Mouse (Mus musculus): ENCODE data around the gene Rftn2. TPM values are rescaled to one million over a fixed set of nuclear protein-coding genes. Genes with fewer than 3 reads are reported as not detected.

The Rftn2 gene
- polyA plus RNA-seq, 1 experiment from 2014 or later = 13.8 TPM

DNA sequence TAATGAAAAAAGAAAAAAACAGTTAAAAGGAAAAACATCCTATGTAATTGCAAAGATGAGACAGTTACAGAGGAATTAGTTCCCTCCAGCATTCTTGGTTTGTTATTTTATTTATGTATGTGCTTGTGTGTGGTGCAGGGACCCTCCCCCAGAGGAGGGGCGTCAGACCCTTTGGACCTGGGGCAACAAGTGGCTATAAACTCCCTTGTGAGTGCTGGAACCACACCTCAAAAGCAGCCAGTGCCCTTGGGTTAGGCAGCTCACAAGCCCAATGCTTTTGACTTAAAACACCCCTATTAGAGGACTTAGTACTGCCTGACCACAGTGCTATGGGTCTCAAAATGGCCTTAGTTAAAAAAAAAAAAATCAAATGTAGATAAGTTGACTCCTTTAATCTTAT lies 794 bp upstream of the Rftn2 start:
- no peak overlapping the region for H3K9ac ChIP-seq
- no peaks in the 10 kb centered on the region for H3K27me3 ChIP-seq
- no peak for ATAC-seq (ENCODE audit: borderline replicate concordance, extremely low read depth, low FRiP score, low TSS enrichment)
- WGBS = 35% methylated on average over 1 of the region's 1 CpGs
- no peaks in the 10 kb centered on the region for H3K36me3 ChIP-seq
- no peak overlapping the region for H3K27ac ChIP-seq
- H3K4me2 ChIP-seq = no peak overlapping the region
- no peak overlapping the region for H3K4me3 ChIP-seq
- H3K9me3 ChIP-seq = no peaks in the 10 kb centered on the region
- H3K4me1 ChIP-seq = peaks cover 20% of the 10 kb centered on the region

DNA sequence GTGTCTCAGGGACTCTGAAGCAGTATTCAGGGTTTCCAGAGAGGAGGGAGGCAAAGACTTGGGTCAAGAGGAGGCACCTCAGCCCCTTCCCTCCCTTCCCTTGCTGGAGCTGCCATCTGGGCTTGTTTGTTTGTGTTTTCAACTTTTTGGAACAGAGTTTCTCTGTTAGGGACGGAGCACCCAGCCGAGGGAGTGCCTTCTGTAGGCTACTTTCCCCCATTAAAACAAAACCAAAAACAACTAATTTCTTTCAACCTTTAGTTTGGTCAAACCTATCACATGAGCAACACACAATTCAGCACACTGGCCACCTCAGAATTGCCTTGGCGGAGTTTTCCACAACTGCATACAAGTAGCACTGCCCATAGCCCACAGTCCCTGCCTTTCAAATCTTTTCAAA lies 1.2 kb downstream of the Rftn2 start:
- Histone ChIP-seq H3K27me3 (no peaks in the 10 kb centered on the region), H3K36me3 (no peaks in the 10 kb centered on the region), H3K9ac (peak overlapping the region; percentile 61), H3K4me2 (peak overlapping the region; percentile 55), H3K27ac (peak overlapping the region; percentile 87), H3K9me3 (no peaks in the 10 kb centered on the region), H3K4me1 (peaks cover 35% of the 10 kb centered on the region), H3K4me3 (peak overlapping the region; percentile 51)
- 27% methylated on average over 3 of the region's 3 CpGs for WGBS
- ATAC-seq (ENCODE audit: borderline replicate concordance, extremely low read depth, low FRiP score, low TSS enrichment) = no peak

DNA sequence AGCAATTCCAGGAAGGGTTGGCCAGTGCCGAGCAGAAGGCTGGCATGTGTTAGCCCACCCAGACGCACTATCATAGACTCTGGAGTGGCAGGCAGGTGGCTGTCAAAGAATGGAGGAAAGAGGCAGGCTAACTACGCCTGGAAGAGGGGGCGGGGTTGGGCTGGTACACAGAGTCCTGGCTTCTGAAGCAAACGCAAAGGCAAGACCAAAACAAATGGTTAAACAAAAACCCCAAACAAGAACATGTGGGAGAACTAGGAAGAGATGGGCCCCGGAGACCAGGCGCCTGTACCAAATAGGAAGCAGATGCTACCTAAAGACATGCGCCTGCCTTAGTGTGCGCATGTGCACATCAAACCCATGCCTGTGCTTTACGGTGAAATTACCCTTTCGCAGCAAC lies 2.5 kb downstream of the Rftn2 start:
- Histone ChIP-seq H3K4me2 (peak overlapping the region; percentile 55), H3K4me1 (peaks cover 40% of the 10 kb centered on the region), H3K27me3 (no peaks in the 10 kb centered on the region), H3K9me3 (no peaks in the 10 kb centered on the region), H3K27ac (no peak overlapping the region), H3K36me3 (no peaks in the 10 kb centered on the region), H3K4me3 (peak overlapping the region; percentile 51; the same call in 1 of the 2 replicates), H3K9ac (no peak overlapping the region)
- 66% methylated on average over 11 of the region's 11 CpGs for WGBS
- ATAC-seq (ENCODE audit: borderline replicate concordance, extremely low read depth, low FRiP score, low TSS enrichment) = no peak

DNA sequence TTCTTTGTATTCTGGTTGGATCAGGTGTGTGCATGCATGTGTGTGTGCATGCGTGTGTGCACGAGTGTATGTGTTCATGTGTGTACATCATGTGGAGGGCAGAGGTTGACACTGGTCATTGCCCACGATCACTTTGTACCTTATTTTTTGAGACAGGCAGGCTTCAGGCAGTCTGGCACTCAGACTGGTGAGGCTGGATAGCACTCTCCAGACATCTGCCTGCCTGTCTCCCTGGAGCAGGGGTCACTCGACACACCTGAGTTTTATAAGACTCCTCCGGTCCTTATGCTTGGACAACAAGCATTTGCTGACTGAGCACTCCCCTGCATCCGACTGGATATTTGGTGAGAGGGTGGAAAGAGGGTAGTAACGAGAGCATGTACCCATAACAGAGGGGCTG lies 3.6 kb downstream of the Rftn2 start:
- peaks cover 40% of the 10 kb centered on the region for H3K4me1 ChIP-seq
- WGBS = 86% methylated on average over 7 of the region's 7 CpGs
- no peaks in the 10 kb centered on the region for H3K9me3 ChIP-seq
- H3K4me2 ChIP-seq = no peak overlapping the region
- H3K36me3 ChIP-seq = no peaks in the 10 kb centered on the region
- no peak for ATAC-seq (ENCODE audit: borderline replicate concordance, extremely low read depth, low FRiP score, low TSS enrichment)
- H3K27me3 ChIP-seq = no peaks in the 10 kb centered on the region
- H3K4me3 ChIP-seq = no peak overlapping the region
- no peak overlapping the region for H3K27ac ChIP-seq
- H3K9ac ChIP-seq = no peak overlapping the region

DNA sequence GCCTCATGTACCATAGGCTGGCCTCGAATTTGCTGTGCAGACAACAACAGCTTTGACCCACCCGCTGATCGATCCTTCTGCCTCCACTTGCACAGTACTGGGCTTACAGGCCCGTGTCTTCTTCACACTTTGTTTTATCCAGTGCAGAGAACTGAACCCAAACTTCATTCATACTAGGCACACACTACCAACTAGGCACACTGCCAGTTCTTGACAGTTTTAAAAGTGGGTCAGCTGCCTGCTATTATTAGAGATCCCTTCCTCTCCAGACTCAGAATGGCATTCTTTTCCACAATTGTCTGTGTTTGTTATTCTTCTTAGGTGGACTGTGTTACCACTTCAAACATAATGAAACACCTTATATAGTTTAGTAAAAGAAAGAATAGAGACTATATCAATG lies 5.2 kb downstream of the Rftn2 start:
- no peaks in the 10 kb centered on the region for H3K27me3 ChIP-seq
- H3K27ac ChIP-seq = peak overlapping the region; percentile 22; the same call in 1 of the 2 replicates
- H3K9ac ChIP-seq = no peak overlapping the region; the same call in 1 of the 2 replicates
- peaks cover 43% of the 10 kb centered on the region for H3K4me1 ChIP-seq
- ATAC-seq (ENCODE audit: borderline replicate concordance, extremely low read depth, low FRiP score, low TSS enrichment) = no peak
- no peaks in the 10 kb centered on the region for H3K36me3 ChIP-seq
- 55% methylated on average over 4 of the region's 4 CpGs for WGBS
- H3K9me3 ChIP-seq = no peaks in the 10 kb centered on the region
- H3K4me2 ChIP-seq = no peak overlapping the region
- no peak overlapping the region for H3K4me3 ChIP-seq

DNA sequence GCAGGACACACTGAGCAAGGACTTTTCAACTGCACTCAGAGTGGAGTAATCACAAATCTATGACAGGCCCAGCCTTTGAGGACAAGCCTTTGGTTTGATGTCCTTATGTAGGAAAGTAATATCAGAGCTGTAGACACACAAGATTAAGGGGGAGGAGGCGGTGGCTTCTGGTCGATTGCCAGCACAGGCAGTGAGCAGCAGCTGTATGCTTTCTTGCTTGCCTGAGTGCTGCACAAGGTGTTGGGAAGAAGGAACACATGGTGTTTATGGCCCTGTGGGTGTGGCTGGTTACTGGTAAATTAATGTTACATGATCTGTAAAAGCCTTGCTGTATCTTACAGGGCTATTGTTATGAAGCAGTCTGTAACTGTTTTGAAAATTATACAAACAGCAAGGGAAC lies 9.4 kb downstream of the Rftn2 start:
- peaks cover 31% of the 10 kb centered on the region for H3K4me1 ChIP-seq
- no peaks in the 10 kb centered on the region for H3K36me3 ChIP-seq
- no peak overlapping the region for H3K4me3 ChIP-seq
- H3K27ac ChIP-seq = peak overlapping the region; percentile 62
- H3K9ac ChIP-seq = no peak overlapping the region
- H3K27me3 ChIP-seq = no peaks in the 10 kb centered on the region
- WGBS = 33% methylated on average over 2 of the region's 2 CpGs
- H3K4me2 ChIP-seq = no peak overlapping the region
- H3K9me3 ChIP-seq = no peaks in the 10 kb centered on the region
- peak; percentile 82 for ATAC-seq (ENCODE audit: borderline replicate concordance, extremely low read depth, low FRiP score, low TSS enrichment)

DNA sequence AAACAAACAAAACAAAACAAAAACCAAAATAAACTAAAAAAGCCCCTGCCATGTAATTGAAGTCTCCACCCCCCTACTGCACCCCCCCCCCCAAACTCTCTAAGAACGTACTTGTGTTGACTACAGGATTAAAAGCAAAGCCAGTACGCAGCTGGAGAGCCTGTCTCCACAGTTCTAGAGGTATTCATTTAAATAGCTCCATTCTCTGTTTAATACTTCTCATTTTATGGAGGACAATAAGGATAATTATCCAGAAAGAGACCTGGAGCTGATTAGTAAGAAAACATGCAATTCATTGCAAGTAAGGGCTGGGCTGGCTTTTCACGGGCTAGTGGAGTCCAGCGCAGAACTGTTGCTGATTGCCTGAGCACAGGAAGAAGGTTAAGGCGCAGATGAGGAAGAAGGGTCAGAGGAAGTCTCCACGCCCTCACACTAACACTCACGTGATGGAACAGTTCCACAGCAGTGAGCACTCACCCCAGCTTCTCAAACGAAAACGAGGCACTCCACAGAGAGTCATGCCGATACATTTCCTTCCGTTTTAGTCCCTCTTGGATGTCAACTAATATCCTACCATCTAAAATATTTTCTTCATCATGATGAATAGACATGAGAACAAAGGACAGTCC lies 11.3 kb downstream of the Rftn2 start:
- WGBS = 59% methylated on average over 11 of the region's 11 CpGs
- Histone ChIP-seq H3K9me3 (no peaks in the 10 kb centered on the region), H3K36me3 (no peaks in the 10 kb centered on the region), H3K27ac (peak overlapping the region; percentile 18; the same call in 1 of the 2 replicates), H3K4me2 (no peak overlapping the region), H3K9ac (no peak overlapping the region), H3K4me1 (peaks cover 20% of the 10 kb centered on the region; the same call in 1 of the 2 replicates), H3K27me3 (no peaks in the 10 kb centered on the region), H3K4me3 (no peak overlapping the region)
- no peak for ATAC-seq (ENCODE audit: borderline replicate concordance, extremely low read depth, low FRiP score, low TSS enrichment)

DNA sequence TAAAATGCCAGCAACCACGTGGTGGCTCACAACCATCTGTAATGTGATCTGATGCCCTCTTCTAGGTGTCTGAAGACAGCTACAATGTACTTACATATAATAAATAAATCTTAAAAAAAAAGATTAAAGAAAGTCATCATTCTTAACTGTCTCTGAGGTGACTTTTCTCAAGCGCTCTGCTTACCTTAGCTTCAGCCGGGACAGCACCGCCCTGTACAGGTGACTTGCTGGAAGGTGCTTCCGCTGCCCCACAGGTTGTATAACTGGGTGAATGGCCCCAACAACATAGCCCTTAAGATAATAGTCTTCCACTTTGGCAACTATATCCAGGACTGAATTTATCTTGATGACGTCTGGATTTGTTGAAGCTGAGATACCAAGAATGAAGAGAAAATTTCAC lies 12.6 kb downstream of the Rftn2 start:
- Histone ChIP-seq H3K36me3 (no peaks in the 10 kb centered on the region), H3K4me1 (peaks cover 16% of the 10 kb centered on the region; the same call in 1 of the 2 replicates), H3K27me3 (no peaks in the 10 kb centered on the region), H3K9ac (no peak overlapping the region), H3K4me3 (no peak overlapping the region), H3K4me2 (no peak overlapping the region), H3K9me3 (no peaks in the 10 kb centered on the region), H3K27ac (no peak overlapping the region)
- no peak for ATAC-seq (ENCODE audit: borderline replicate concordance, extremely low read depth, low FRiP score, low TSS enrichment)
- 61% methylated on average over 6 of the region's 6 CpGs for WGBS

DNA sequence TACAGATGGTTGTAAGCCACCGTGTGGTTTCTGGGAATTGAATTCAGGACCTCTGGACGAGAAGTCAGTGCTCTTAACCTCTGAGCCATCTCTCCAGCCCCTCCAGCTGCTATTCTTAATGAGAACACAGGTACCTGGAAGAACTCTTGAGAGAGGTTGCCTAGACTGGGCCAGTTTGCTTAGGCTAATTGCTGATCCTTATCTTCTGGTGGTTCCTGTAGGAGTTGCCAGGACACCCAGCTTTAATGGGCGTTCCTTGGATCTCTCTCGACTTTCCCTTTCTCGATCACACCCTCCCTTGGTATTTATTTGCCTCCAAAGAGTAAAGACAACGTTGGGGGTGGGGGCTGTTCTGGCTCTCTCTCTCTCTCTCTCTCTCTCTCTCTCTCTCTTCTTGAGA lies 13.1 kb downstream of the Rftn2 start:
- no peak overlapping the region for H3K4me3 ChIP-seq
- peaks cover 16% of the 10 kb centered on the region; the same call in 1 of the 2 replicates for H3K4me1 ChIP-seq
- WGBS = 42% methylated on average over 6 of the region's 6 CpGs
- no peaks in the 10 kb centered on the region for H3K9me3 ChIP-seq
- 0 out of 2 replicates have a peak overlapping the region, but pooled peaks have one; percentile 4 for H3K4me2 ChIP-seq
- no peak overlapping the region for H3K9ac ChIP-seq
- ATAC-seq (ENCODE audit: borderline replicate concordance, extremely low read depth, low FRiP score, low TSS enrichment) = 0 out of 2 replicates have a peak, but pooled peaks have one; percentile 56
- H3K27me3 ChIP-seq = no peaks in the 10 kb centered on the region
- no peaks in the 10 kb centered on the region for H3K36me3 ChIP-seq
- no peak overlapping the region for H3K27ac ChIP-seq

DNA sequence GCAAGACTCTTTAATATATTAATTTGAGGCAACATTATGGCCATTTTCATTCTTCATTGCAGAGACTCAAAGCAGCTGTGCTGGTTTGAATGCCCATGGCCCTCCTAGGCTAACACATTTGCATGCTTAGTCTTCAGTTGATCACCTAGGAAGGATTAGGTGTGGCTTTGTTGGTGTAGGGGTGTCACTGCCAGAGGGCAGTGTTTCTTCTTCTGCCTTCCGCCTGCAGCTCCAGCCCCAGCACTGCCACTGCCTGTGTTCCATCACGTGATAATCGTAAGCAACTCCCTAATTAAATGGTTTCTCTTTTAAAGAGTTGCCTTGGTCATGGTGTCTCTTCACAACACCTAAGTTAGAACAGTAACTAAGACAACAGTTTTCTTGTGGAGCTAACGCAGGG lies 13.8 kb downstream of the Rftn2 start:
- Histone ChIP-seq H3K36me3 (no peaks in the 10 kb centered on the region), H3K27me3 (no peaks in the 10 kb centered on the region), H3K9ac (no peak overlapping the region), H3K4me2 (no peak overlapping the region), H3K4me1 (peaks cover 16% of the 10 kb centered on the region; the same call in 1 of the 2 replicates), H3K4me3 (no peak overlapping the region), H3K9me3 (no peaks in the 10 kb centered on the region), H3K27ac (no peak overlapping the region)
- no peak for ATAC-seq (ENCODE audit: borderline replicate concordance, extremely low read depth, low FRiP score, low TSS enrichment)
- 70% methylated on average over 4 of the region's 4 CpGs for WGBS

DNA sequence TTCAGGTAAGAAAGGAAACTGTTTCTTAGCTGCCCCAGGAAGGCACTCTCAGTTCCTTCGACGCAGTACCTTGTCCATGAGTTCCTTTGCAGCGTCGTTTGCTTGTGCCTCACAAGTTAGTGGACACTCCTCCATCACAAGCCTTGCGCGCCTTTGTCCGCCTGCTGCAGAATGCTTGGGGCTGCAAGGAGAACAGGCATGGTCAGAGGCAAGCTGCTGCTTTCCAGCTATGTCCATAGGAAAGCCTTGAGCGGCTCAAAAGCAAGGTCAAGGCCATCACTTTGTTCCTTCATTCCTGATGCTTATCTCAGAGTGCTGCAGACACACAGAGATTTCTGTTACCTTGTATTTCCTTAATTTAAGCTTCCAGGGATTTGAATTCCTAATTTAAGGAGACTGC lies 15.5 kb downstream of the Rftn2 start:
- Histone ChIP-seq H3K9me3 (no peaks in the 10 kb centered on the region), H3K9ac (no peak overlapping the region), H3K27ac (no peak overlapping the region), H3K4me2 (no peak overlapping the region), H3K27me3 (no peaks in the 10 kb centered on the region), H3K4me1 (peaks cover 10% of the 10 kb centered on the region; the same call in 1 of the 2 replicates), H3K36me3 (no peaks in the 10 kb centered on the region), H3K4me3 (no peak overlapping the region)
- no peak for ATAC-seq (ENCODE audit: borderline replicate concordance, extremely low read depth, low FRiP score, low TSS enrichment)
- WGBS = 72% methylated on average over 8 of the region's 8 CpGs

DNA sequence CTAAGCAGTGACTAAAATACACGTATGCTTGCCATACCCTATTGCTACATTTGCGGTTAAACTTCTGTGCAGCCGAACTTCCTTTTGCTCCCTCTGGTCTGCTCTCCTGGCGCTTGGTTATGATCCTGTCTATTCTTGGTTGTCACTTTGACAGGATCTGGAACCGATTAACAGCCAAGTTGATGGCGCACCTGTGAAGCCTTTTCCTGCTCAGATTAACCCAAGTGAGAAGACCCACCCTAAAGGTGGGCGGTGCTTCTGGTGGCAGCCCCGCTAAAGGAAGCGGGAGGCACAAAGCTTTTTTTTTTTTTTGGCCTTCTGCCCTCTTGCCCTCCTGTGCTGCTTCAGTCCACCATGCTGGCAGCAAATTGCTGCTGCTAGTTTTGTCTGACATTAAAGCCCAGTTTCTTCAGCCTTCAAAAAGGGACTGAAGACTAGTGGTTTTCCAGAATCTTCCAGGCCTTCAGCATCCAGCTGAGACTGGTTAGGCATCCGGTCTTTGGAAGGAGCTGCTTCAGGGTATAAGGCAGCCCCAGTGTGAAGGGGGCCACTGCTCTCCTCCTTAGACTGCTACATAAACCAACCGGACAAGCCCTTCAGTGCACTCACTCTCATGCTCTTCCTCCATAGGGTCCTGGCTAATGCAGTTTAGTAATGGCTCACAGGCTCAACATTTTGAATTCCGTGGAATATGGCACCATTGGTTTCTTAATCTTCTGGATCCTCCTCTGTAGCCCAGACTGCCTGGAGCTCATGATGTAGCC lies 16.2 kb downstream of the Rftn2 start:
- Histone ChIP-seq H3K27ac (no peak overlapping the region), H3K4me2 (no peak overlapping the region; the same call in 1 of the 2 replicates), H3K4me3 (no peak overlapping the region), H3K36me3 (no peaks in the 10 kb centered on the region), H3K4me1 (0 out of 2 replicates have a peak, but pooled peaks cover 10% of the 10 kb centered on the region), H3K27me3 (no peaks in the 10 kb centered on the region), H3K9me3 (no peaks in the 10 kb centered on the region), H3K9ac (no peak overlapping the region)
- ATAC-seq (ENCODE audit: borderline replicate concordance, extremely low read depth, low FRiP score, low TSS enrichment) = no peak
- WGBS = 49% methylated on average over 12 of the region's 12 CpGs

All from lung, embryonic 15.5 days (tissue).